Mouse (Mus musculus) layer of hippocampus, adult 8-10 months (tissue): ENCODE measurements around the gene Ap1s3. TPM values are rescaled to one million over a fixed set of nuclear protein-coding genes. Genes with fewer than 3 reads are reported as not detected.
A peak's percentile ranks its signal among the peaks of the same experiment; 100 is the strongest.

Experiments used
- DNase-seq, 2 experiments: peaks; one replicate each; pipeline ENCODE4 v3.0.0; 2022; ENCODE audit warnings: low spot score in 2 of 2
- total RNA-seq, 4 experiments: library from RNA; stranded (reverse); gene quantifications; 2 replicates each; pipeline ENCODE4 v1.2.4; 2022

Gene Ap1s3
- total RNA-seq: 1 to 10 TPM; 1.7 to 2.9 (median 1.8) TPM

DNA sequence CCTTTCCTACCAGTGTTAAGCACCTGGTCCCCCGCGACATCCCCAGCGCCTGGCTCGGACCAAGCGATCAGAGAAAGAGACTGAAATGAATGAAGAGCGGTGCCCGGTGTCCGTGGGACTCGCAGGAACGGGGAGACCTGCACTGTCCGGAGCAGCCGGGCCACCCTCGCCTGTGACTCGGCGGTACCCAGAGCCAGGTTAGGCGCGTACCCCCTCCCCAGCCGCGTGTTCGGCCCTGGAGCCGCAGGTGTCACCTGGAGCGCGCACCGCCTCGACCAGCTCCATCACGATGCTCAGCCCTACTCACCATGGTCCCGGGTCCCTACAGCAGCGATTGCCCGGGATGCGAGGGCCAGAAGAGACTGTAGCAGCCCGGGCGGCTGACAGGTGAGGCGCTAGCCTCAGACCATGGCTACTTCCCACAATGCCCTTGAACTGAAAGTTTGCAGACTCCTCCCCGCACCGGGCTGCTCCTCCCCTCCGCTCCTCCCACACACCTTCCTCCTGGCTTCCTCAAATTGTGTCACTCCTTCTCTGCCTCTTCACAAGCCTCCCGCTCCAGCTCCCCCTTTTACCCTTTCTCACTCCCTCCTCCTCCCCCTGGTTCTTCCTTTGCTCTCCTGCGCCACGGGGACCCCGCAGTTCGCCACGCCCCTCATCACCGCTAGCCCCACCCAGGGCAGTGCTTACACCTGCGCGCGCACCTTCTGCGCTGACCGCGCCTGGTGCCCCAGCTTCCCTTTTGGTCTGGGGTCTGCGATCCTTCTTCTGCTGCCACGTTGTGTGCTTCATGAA is at the start of gene Ap1s3:
Ap1s3 (minus strand) TSS at position 430 of the 795 bp plus-strand sequence.
- DNase-seq: peak in 1 of 2 experiments; percentile 11

DNA sequence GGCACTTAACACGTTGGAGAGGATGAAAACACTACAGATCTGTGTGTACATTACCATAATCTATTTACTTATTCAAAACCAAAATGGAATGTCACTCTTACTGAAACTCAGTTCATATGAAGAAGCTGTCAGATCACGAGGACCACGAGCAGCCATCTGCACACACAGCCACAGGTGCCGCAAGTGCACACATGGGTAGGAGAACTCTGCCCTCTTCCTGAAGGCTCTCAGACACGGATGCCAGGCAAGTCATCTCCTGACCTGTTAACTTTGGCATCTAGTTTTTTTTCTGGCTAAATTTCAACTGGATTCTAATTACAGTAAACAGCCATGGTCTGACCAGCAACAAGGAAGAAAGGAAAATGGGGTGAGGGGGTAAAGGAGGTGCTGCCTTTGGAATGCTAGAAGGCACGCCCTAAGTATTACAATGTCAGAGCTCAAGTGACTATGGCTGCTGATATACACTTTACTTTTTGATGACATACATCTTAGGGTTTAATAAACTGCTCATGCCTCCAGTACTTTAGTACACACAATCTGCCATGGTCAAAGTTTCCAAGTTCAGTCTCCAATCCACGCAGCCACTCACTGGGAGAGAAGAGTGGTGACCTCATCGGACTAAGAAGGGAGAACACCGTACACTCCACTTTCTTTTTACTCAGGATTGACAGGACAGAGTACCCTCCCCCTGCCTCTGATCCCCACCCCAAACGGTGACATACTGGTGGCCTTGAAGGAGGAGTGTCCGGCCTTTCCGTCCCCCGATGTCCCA is 42.6 kb upstream of the Ap1s3 start:
- no peak for DNase-seq

DNA sequence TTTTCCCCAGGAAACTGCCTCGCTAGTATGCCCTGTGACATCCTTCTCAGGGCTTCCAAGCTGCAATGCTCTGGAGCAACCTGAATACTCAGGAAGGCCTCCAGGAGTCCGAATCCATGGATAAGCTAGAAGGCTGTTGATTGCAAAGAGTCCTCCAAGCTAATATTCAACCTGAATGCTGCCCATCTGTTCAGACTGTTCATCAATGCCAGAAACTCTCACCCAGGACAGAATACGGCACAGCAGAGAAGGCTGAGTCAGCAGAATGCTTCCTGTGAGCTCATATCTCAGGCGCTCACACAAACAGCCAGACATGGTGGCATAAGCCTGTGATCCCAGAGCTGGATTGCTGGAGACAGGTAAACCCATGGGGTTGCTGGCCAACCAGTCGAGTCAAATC is 41.3 kb upstream of the Ap1s3 start:
- no peak for DNase-seq

GRCm38 (mm10) chr1:79711147-79712126 is 39.7 kb upstream of the Ap1s3 start:
- DNase-seq: no peak

- no peak for DNase-seq
These were observed 38.9 kb upstream of the Ap1s3 start for GRCm38 (mm10) chr1:79710678-79711077.

GRCm38 (mm10) chr1:79710216-79710615 is 38.4 kb upstream of the Ap1s3 start:
- no peak for DNase-seq

GRCm38 (mm10) chr1:79707383-79707782 is 35.6 kb upstream of the Ap1s3 start:
- no peak for DNase-seq

- no peak for DNase-seq
These were observed 34.9 kb upstream of the Ap1s3 start for GRCm38 (mm10) chr1:79706707-79707106.

- DNase-seq: no peak
These were observed 32.9 kb upstream of the Ap1s3 start for GRCm38 (mm10) chr1:79704672-79705071.

- no peak for DNase-seq
These were observed 31.7 kb upstream of the Ap1s3 start for GRCm38 (mm10) chr1:79703520-79703919.

- no peak for DNase-seq
These were observed 26.7 kb upstream of the Ap1s3 start for GRCm38 (mm10) chr1:79698506-79698905.

DNA sequence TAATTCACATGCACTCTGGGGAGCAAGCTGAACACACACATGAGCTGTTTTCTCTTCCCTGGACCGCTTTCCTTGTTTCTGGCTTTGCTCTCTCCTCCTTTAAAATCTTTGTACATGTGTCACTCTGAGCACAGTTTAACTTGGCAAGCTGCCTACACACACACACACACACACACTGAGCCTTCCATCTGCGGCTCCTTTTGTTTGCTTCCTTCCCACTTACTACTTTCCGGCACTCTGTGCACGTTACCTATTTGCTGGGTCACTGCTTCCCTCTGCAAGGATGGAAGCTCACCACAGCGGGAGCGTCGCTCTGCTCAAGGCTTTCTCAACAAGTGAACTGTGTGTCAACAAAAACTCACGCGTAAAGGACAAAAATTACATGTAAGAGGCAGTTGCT is 25.6 kb upstream of the Ap1s3 start:
- peak in 1 of 2 experiments; percentile 51 for DNase-seq

DNA sequence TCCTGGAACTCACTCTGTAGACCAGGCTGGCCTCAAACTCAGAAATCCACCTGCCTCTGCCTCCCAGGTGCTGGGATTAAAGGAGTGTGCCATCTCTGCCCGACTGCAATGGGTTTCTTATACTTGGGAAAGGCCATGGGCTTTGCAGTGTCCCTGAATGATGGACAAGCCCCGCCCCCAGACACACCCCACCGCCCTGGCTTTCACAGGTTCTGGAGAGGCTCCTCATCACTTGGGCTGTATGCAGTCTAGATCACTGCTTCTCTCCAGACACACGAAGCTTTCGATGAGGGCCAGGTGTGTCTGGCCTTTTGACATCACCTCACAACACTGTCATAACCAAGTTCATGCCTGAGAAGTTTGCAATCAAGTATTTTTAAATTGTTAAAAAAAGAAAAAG is 25.2 kb upstream of the Ap1s3 start:
- DNase-seq: no peak

GRCm38 (mm10) chr1:79692482-79692881 is 20.7 kb upstream of the Ap1s3 start:
- no peak for DNase-seq

GRCm38 (mm10) chr1:79687254-79687653 is 15.5 kb upstream of the Ap1s3 start:
- DNase-seq: no peak

GRCm38 (mm10) chr1:79684027-79684426 is 12.3 kb upstream of the Ap1s3 start:
- no peak for DNase-seq

- DNase-seq: no peak
These were observed 11.2 kb upstream of the Ap1s3 start for GRCm38 (mm10) chr1:79682936-79683335.

DNA sequence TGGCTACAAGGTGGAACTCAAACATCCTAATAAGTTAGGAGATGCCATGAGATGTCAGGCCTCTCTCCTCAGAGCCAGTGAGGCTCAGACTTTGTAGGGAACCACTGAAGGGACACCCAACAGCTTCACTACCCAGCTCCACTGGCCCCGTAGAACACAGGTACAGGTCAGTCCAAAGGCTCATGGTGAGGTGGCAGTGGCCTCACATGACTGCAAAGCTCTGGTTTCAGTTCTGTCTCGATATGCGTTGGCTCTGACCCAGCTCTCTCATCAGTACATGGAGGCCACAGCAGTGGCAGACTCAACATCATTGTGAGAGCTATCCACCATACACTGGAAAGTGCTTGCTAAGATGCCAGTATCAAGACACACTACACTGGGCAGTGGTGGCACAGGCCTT is 9.0 kb upstream of the Ap1s3 start:
- no peak for DNase-seq

- DNase-seq: no peak
These were observed 6.4 kb upstream of the Ap1s3 start for GRCm38 (mm10) chr1:79678117-79678684.

- no peak for DNase-seq
These were observed 3.9 kb upstream of the Ap1s3 start for GRCm38 (mm10) chr1:79675716-79676115.

DNA sequence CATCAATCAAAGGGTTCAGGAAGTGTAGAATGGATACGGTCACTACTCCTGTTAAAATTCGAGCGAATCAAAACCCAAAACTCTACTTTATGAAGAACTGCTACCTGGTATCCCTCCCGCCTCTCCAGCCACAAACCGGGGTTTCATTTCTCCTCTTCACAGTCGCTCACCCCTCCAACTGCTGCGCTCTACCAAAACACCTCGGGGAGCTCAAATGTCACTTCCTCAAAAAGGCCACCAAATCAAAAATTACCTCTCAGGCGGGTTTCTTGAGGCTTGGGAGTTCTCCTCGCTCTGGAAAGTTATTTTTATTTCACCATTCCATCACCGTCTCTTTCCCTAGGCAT is 603 bp downstream of the Ap1s3 start:
- no peak for DNase-seq
